Comparison of ENCODE assay signal across 8 mouse cellular contexts in genomic region chr7:93093371-93094058, GRCm38 (mm10). TPM values are rescaled to one million over a fixed set of nuclear protein-coding genes. Genes with fewer than 3 reads are reported as not detected.
DNase-seq lines count a peak whose midpoint lies in the region; ATAC-seq and TF ChIP-seq lines count a peak whose summit lies in the region.

No protein-coding gene starts in this region.

- no peaks in the 10 kb centered on the region for H3K36me3 ChIP-seq in liver, embryonic 14.5 days (replicated peaks; ENCODE audit: control insufficient read depth, insufficient read depth, low read depth)

- DNase-seq in thymus, postnatal 4 days = peak; percentile 4
- no peak for DNase-seq in thymus, postnatal 0 days (ENCODE audit: low spot score)
- peak; percentile 77 to 83 for DNase-seq in heart, postnatal 14 days
- DNase-seq in layer of hippocampus, adult 18-20 months (ENCODE audit: low spot score in 2 of 2) = peak; percentile 51 to 83
- no peak for DNase-seq in liver, embryonic 14.5 days (ENCODE audit: low read depth in 3 of 3, low spot score in 3 of 3)
- peak; percentile 42 for DNase-seq in neural tube, embryonic 10.5 days (ENCODE audit: extremely low spot score, low spot score)
- no peak for DNase-seq in spleen, postnatal 14 days (ENCODE audit: low spot score in 2 of 2)

- H3K4me2 ChIP-seq in liver, embryonic 14.5 days (ENCODE audit: low read depth) = no peak overlapping the region

- H3K27ac ChIP-seq in liver, embryonic 14.5 days = no peak overlapping the region

- TF ChIP-seq CTCF in liver, embryonic 14.5 days (IDR thresholded peaks at IDR 0.05; ENCODE audit: low read depth) = no peak

- no peak overlapping the region for H3K4me3 ChIP-seq in liver, embryonic 14.5 days (ENCODE audit: insufficient read depth in 1 of 2, low read depth in 2 of 2, low read length in 2 of 2)

- no peak overlapping the region for H3K9ac ChIP-seq in liver, embryonic 14.5 days (replicated peaks)

- 22% methylated on average over 11 of the region's 11 CpGs for WGBS in liver, embryonic 14.5 days (ENCODE audit: insufficient replicate concordance)

- intact Hi-C loops in heart, postnatal 14 days (cut with DNase I) = loop anchor here (2.0 to 10.0 kb wide), 4 partner anchors 13 to 459 kb away; partner anchors contain the start of genes Ankrd42 and Rab30

- TF ChIP-seq EP300 in liver, embryonic 14.5 days (IDR thresholded peaks at IDR 0.05; ENCODE audit: low read depth) = no peak

- peak; percentile 56 for ATAC-seq in frontal cortex, adult (ENCODE audit: low TSS enrichment)
- ATAC-seq in liver, embryonic 14.5 days (ENCODE audit: insufficient read depth) = peak; percentile 33; the same call in 1 of the 2 replicates

- no peaks in the 10 kb centered on the region for H3K9me3 ChIP-seq in liver, embryonic 14.5 days (ENCODE audit: control insufficient read depth, low read length)

- no peaks in the 10 kb centered on the region for H3K4me1 ChIP-seq in liver, embryonic 14.5 days (replicated peaks; ENCODE audit: control insufficient read depth in 2 of 2, insufficient read depth in 2 of 2, low read length in 1 of 2)

- H3K27me3 ChIP-seq in liver, embryonic 14.5 days (ENCODE audit: control insufficient read depth, insufficient read depth, low read length) = no peaks in the 10 kb centered on the region

RNA-seq across cellular contexts. Expression of gene Fam181b, which starts 13.8 kb away (rescaled TPM):
- polyA plus RNA-seq in thymus, postnatal 0 days (2015; fragmentation: Nextera tagmentation; extraction: Ambion mirVana) = 2.6 and 3.3 TPM in 2 replicates
- total RNA-seq in heart, postnatal 14 days (2021) = 1 to 10 TPM; 6.0 to 7.1 TPM
- 10 to 100 TPM; 21.7 to 21.9 TPM for total RNA-seq in layer of hippocampus, adult 18-20 months (2021)
- 0.06 TPM in 2 replicates for polyA plus RNA-seq in liver, embryonic 14.5 days (2012; rRNA removed)
- not detected in 2 replicates for polyA plus RNA-seq in liver, embryonic 14.5 days (2014; fragmentation: Nextera tagmentation; extraction: Ambion mirVana)

Comparison
In these comparisons a context has a peak if more than half of its experiments do, and no peak if none do; other contexts are left out.
1. DNase-seq: peak in thymus, postnatal 4 days (single experiment), heart, postnatal 14 days (2 of 2), layer of hippocampus, adult 18-20 months (2 of 2) and neural tube, embryonic 10.5 days (single experiment); none in thymus, postnatal 0 days (single experiment), liver, embryonic 14.5 days (0 of 3) and spleen, postnatal 14 days (0 of 2).